Mouse (Mus musculus) midbrain, embryonic 12.5 days (tissue): ENCODE measurements at regions not wholly inside any gene's neighbourhood (a gene's known extent, or its start where the extent isn't known, plus 50 kb on each side); places are given as distances from the start of the nearest gene placed in this dataset.
"Not testable (repeated sequence)": the region's sequence is repeated elsewhere in the genome, so short reads cannot be mapped to it uniquely, and the experiment has no call there.

ENCODE experiments used
- ATAC-seq: fragments of 200-750 bp; cut with Nextera tagmentation; 2 replicates; pipeline ENCODE4 v1.8.0; 2017; ENCODE audit warnings: low read depth, moderate TSS enrichment, moderate library complexity; ENCODE audit not compliant: low FRiP score
- H3K27ac ChIP-seq: fragments of 300-500 bp; sonication (generic); replicated peaks from 2 replicates; pipeline ENCODE4 v1.5.1; 2016; ENCODE audit warnings: mild to moderate bottlenecking
- H3K27me3 ChIP-seq: fragments of 300-500 bp; sonication (generic); 2 replicates; pipeline ENCODE4 v1.6.1; 2016; ENCODE audit warnings: mild to moderate bottlenecking
- H3K36me3 ChIP-seq: fragments of 300-500 bp; sonication (generic); 2 replicates; pipeline ENCODE4 v1.6.1; 2016
- H3K4me1 ChIP-seq: fragments of 300-500 bp; sonication (generic); 2 replicates; pipeline ENCODE4 v1.6.1; 2016
- H3K4me2 ChIP-seq: fragments of 300-500 bp; sonication (generic); replicated peaks from 2 replicates; pipeline ENCODE4 v1.6.1; 2016; ENCODE audit warnings: mild to moderate bottlenecking, moderate library complexity
- H3K4me3 ChIP-seq: fragments of 300-500 bp; sonication (generic); 2 replicates; pipeline ENCODE4 v1.5.1; 2016; ENCODE audit warnings: mild to moderate bottlenecking
- H3K9ac ChIP-seq: fragments of 300-500 bp; sonication (generic); replicated peaks from 2 replicates; pipeline ENCODE4 v1.6.1; 2016; ENCODE audit warnings: mild to moderate bottlenecking, moderate library complexity
- H3K9me3 ChIP-seq: fragments of 300-500 bp; sonication (generic); 2 replicates; pipeline ENCODE4 v1.6.1; 2016; ENCODE audit warnings: mild to moderate bottlenecking
- WGBS: fragments of 180-500 bp; shearing (Covaris S2); methylation state at CpG from one replicate; pipeline ENCODE4 v1.1.7; 2016; 5-methylcytosine and 5-hydroxymethylcytosine counted together

GRCm38 (mm10) chr6:75089971-75090370 lies 1407.6 kb downstream of the Gm9008 start:
- Histone ChIP-seq H3K4me2 (no peak overlapping the region), H3K4me3 (no peak overlapping the region), H3K9ac (no peak overlapping the region), H3K36me3 (no peaks in the 10 kb centered on the region), H3K27ac (no peak overlapping the region), H3K9me3 (no peaks in the 10 kb centered on the region), H3K27me3 (no peaks in the 10 kb centered on the region), H3K4me1 (no peaks in the 10 kb centered on the region)
- WGBS: 69% methylated on average over 2 of the region's 2 CpGs
- ATAC-seq: no peak

GRCm38 (mm10) chr6:75067758-75068157 lies 1429.8 kb downstream of the Gm9008 start:
- H3K4me3 ChIP-seq: no peak overlapping the region
- no peak for ATAC-seq
- H3K4me1 ChIP-seq: no peaks in the 10 kb centered on the region
- H3K27me3 ChIP-seq: no peaks in the 10 kb centered on the region
- no peaks in the 10 kb centered on the region for H3K9me3 ChIP-seq
- H3K27ac ChIP-seq: no peak overlapping the region
- H3K4me2 ChIP-seq: no peak overlapping the region
- no peaks in the 10 kb centered on the region for H3K36me3 ChIP-seq
- H3K9ac ChIP-seq: no peak overlapping the region
- 81% methylated on average over 3 of the region's 3 CpGs for WGBS

GRCm38 (mm10) chr6:75042336-75043010 lies 1455.1 kb downstream of the Gm9008 start:
- Histone ChIP-seq H3K36me3 (no peaks in the 10 kb centered on the region), H3K4me2 (no peak overlapping the region), H3K27ac (no peak overlapping the region), H3K27me3 (no peaks in the 10 kb centered on the region), H3K9me3 (no peaks in the 10 kb centered on the region), H3K4me3 (no peak overlapping the region), H3K4me1 (no peaks in the 10 kb centered on the region), H3K9ac (no peak overlapping the region)
- peak; percentile 66; the same call in 1 of the 2 replicates for ATAC-seq

GRCm38 (mm10) chr6:75039451-75039850 lies 1458.1 kb downstream of the Gm9008 start:
- WGBS: 89% methylated on average over 2 of the region's 2 CpGs
- H3K9ac ChIP-seq: no peak overlapping the region
- H3K27me3 ChIP-seq: no peaks in the 10 kb centered on the region
- ATAC-seq: peak; percentile 58; the same call in 1 of the 2 replicates
- no peak overlapping the region for H3K4me3 ChIP-seq
- no peak overlapping the region for H3K27ac ChIP-seq
- no peaks in the 10 kb centered on the region for H3K36me3 ChIP-seq
- no peaks in the 10 kb centered on the region for H3K9me3 ChIP-seq
- no peak overlapping the region for H3K4me2 ChIP-seq
- no peaks in the 10 kb centered on the region for H3K4me1 ChIP-seq

GRCm38 (mm10) chr6:75037179-75037578 lies 1460.4 kb downstream of the Gm9008 start:
- H3K4me2 ChIP-seq, ATAC-seq, H3K4me1 ChIP-seq, H3K4me3 ChIP-seq, H3K27ac ChIP-seq, H3K9ac ChIP-seq, H3K36me3 ChIP-seq, H3K9me3 ChIP-seq, H3K27me3 ChIP-seq: not testable (repeated sequence)
- WGBS: 51% methylated on average over 1 of the region's 1 CpGs
